Mouse (Mus musculus): Measurements from ENCODE around the gene Spred2. TPM values are rescaled to one million over a fixed set of nuclear protein-coding genes. Genes with fewer than 3 reads are reported as not detected.
A peak's percentile ranks its signal among the peaks of the same experiment; 100 is the strongest.
"Not testable (repeated sequence)": the region's sequence is repeated elsewhere in the genome, so short reads cannot be mapped to it uniquely, and the experiment has no call there.

The Spred2 gene
- polyA plus RNA-seq, 1 experiment from 2014 or later: 6.5 TPM

DNA sequence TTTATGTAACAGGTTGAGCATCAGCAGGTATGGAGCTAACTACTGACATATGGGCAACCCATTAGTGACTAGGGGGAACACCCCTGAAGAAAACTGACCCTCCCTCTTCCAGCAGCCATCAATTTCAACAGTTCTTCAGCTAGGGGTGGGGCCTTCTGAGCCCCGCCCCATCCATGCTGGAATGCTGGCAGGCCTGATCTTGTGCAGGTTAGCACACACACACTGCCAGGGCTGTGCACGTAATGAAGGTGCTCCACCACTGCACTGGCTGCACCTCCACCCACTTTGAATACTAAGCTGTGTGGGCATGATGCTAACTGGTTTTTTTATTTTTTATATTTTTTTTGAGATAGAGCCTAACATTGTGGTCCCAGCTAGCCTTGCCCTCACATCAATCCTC lies 133.3 kb downstream of the Spred2 start:
- H3K27ac ChIP-seq (replicated peaks): no peak overlapping the region
- no peak overlapping the region for H3K4me3 ChIP-seq
- H3K27me3 ChIP-seq: no peaks in the 10 kb centered on the region
- no peaks in the 10 kb centered on the region for H3K9me3 ChIP-seq
- H3K4me1 ChIP-seq (replicated peaks): peaks cover 20% of the 10 kb centered on the region
- ATAC-seq (ENCODE audit: low read depth): no peak
- no peak overlapping the region for H3K9ac ChIP-seq
- peaks cover 56% of the 10 kb centered on the region for H3K36me3 ChIP-seq
- H3K4me2 ChIP-seq: no peak overlapping the region
- WGBS: 92% methylated on average over 2 of the region's 2 CpGs

GRCm38 (mm10) chr11:20059736-20060135 lies 135.6 kb downstream of the Spred2 start:
- no peak overlapping the region for H3K4me2 ChIP-seq
- H3K27ac ChIP-seq (replicated peaks): no peak overlapping the region
- H3K4me1 ChIP-seq (replicated peaks): peaks cover 10% of the 10 kb centered on the region
- H3K27me3 ChIP-seq: no peaks in the 10 kb centered on the region
- 85% methylated on average over 3 of the region's 3 CpGs for WGBS
- no peak overlapping the region for H3K9ac ChIP-seq
- H3K36me3 ChIP-seq: peaks cover 60% of the 10 kb centered on the region
- no peak overlapping the region for H3K4me3 ChIP-seq
- no peak for ATAC-seq (ENCODE audit: low read depth)
- H3K9me3 ChIP-seq: no peaks in the 10 kb centered on the region

- H3K36me3 ChIP-seq: peaks cover 52% of the 10 kb centered on the region
- not testable (repeated sequence) for H3K9me3 ChIP-seq; ATAC-seq (ENCODE audit: low read depth); H3K4me3 ChIP-seq; H3K27me3 ChIP-seq; H3K27ac ChIP-seq (replicated peaks); H3K9ac ChIP-seq; H3K4me2 ChIP-seq
- WGBS: 57% methylated on average over 9 of the region's 9 CpGs
- H3K4me1 ChIP-seq (replicated peaks): peaks cover 18% of the 10 kb centered on the region
Observed at GRCm38 (mm10) chr11:20062801-20063200, 138.6 kb downstream of the Spred2 start.

GRCm38 (mm10) chr11:20064086-20064485 lies 139.9 kb downstream of the Spred2 start:
- 24% methylated on average over 2 of the region's 2 CpGs for WGBS

GRCm38 (mm10) chr11:20064926-20065325 lies 140.8 kb downstream of the Spred2 start:
- no peaks in the 10 kb centered on the region for H3K27me3 ChIP-seq
- WGBS: 99% methylated on average over 2 of the region's 2 CpGs
- H3K27ac ChIP-seq (replicated peaks): no peak overlapping the region
- H3K9me3 ChIP-seq: no peaks in the 10 kb centered on the region
- peaks cover 49% of the 10 kb centered on the region for H3K36me3 ChIP-seq
- no peak overlapping the region for H3K4me3 ChIP-seq
- no peak overlapping the region for H3K4me2 ChIP-seq
- no peak for ATAC-seq (ENCODE audit: low read depth)
- H3K9ac ChIP-seq: no peak overlapping the region
- H3K4me1 ChIP-seq (replicated peaks): peaks cover 18% of the 10 kb centered on the region

More at GRCm38 (mm10) chr11:20064086-20064485, 139.9 kb downstream of the Spred2 start:
- not testable (repeated sequence) for H3K27ac ChIP-seq (replicated peaks); ATAC-seq (ENCODE audit: low read depth); H3K9ac ChIP-seq; H3K4me3 ChIP-seq; H3K27me3 ChIP-seq; H3K9me3 ChIP-seq; H3K4me2 ChIP-seq
- H3K36me3 ChIP-seq: peaks cover 50% of the 10 kb centered on the region
- H3K4me1 ChIP-seq (replicated peaks): peaks cover 18% of the 10 kb centered on the region

GRCm38 (mm10) chr11:20066106-20066505 lies 141.9 kb downstream of the Spred2 start:
- Histone ChIP-seq H3K27me3 (no peaks in the 10 kb centered on the region), H3K4me3 (no peak overlapping the region), H3K9me3 (no peaks in the 10 kb centered on the region), H3K27ac (replicated peaks) (no peak overlapping the region), H3K4me1 (replicated peaks) (peaks cover 18% of the 10 kb centered on the region), H3K36me3 (peaks cover 44% of the 10 kb centered on the region), H3K9ac (no peak overlapping the region), H3K4me2 (no peak overlapping the region)
- 93% methylated on average over 1 of the region's 1 CpGs for WGBS
- no peak for ATAC-seq (ENCODE audit: low read depth)

DNA sequence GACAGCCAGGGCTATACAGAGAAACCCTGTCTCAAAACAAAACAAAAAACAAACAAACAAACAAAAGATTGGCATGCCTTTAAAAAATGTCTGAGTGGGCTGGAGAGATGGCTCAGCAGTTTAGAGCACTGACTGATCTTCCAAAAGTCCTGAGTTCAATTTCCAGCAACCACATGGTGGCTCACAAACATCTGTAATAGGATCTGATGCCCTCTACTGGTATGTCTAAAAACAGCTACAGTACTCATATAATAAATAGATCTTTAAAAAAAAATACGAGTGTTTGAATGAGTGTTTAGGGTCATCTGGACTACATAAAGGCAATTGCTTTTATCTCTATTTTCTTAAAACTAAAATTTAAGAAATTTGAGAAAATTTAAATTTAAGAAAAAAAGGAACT lies 143.3 kb downstream of the Spred2 start:
- H3K4me2 ChIP-seq: no peak overlapping the region
- no peak overlapping the region for H3K4me3 ChIP-seq
- peaks cover 50% of the 10 kb centered on the region for H3K36me3 ChIP-seq
- ATAC-seq (ENCODE audit: low read depth): no peak
- H3K27me3 ChIP-seq: no peaks in the 10 kb centered on the region
- H3K4me1 ChIP-seq (replicated peaks): peaks cover 18% of the 10 kb centered on the region
- no peak overlapping the region for H3K9ac ChIP-seq
- no peaks in the 10 kb centered on the region for H3K9me3 ChIP-seq
- 52% methylated on average over 1 of the region's 1 CpGs for WGBS
- H3K27ac ChIP-seq (replicated peaks): no peak overlapping the region

DNA sequence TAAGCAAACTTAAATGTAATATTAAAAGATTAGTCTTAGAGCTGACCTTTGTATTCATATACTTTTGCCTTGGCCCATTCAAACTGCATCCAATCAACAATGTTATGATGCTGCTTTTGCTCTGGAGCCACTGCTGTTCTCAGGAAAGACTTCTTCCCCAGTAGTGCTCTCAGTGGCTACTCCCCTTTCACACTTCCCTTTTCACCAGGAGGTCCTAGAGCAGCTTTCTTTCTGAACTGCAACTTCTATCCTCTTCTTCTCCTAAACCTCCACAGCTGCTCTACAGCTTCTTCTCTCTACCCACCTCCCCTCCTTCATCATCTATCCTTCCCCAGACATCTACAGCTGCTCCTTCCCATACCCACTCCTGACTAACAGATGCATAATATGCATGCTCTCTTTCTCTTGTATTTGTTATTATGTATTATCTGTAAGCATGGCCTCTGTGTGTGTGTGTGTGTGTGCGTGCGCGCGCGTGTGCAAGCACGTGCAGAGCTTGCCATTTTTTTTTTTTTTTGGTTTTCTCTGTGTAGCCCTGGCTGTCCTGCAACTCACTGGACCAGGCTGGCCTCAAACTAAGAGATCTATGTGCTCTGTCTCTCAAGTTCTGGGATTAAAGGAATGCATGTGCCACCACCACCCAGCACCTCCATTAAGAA lies 144.3 kb downstream of the Spred2 start:
- ATAC-seq (ENCODE audit: low read depth): no peak
- H3K4me2 ChIP-seq: no peak overlapping the region

DNA sequence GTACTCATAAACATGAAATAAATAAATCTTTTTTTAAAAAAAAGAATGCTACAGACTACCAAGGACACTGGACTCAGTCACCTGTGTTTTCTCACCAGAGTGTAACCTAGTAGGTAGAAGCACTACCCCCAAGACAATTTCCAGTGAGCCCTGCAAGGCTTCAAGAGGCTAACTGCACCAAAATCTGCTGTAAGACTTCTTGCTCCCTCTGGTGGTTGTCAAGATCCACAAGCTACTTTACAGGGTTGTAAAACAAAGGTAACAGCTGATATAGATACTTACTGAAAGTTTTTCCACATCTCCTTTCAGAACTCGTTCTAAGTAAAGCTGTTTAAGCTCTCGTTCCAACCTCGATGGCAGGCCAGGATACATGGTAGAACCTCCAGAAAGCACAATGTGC lies 148.0 kb downstream of the Spred2 start:
- WGBS: 84% methylated on average over 3 of the region's 3 CpGs
- no peaks in the 10 kb centered on the region for H3K4me1 ChIP-seq (replicated peaks)
- no peak overlapping the region for H3K9ac ChIP-seq
- no peak overlapping the region for H3K27ac ChIP-seq (replicated peaks)
- H3K36me3 ChIP-seq: peaks cover 58% of the 10 kb centered on the region
- no peak overlapping the region for H3K4me2 ChIP-seq
- no peak overlapping the region for H3K4me3 ChIP-seq
- ATAC-seq (ENCODE audit: low read depth): peak; percentile 47; the same call in 1 of the 2 replicates
- no peaks in the 10 kb centered on the region for H3K9me3 ChIP-seq
- no peaks in the 10 kb centered on the region for H3K27me3 ChIP-seq

More for the DNA sequence above, 144.3 kb downstream of the Spred2 start:
- no peak overlapping the region for H3K4me3 ChIP-seq
- H3K36me3 ChIP-seq: peaks cover 50% of the 10 kb centered on the region
- H3K27ac ChIP-seq (replicated peaks): no peak overlapping the region
- WGBS: 98% methylated on average over 6 of the region's 6 CpGs
- H3K27me3 ChIP-seq: no peaks in the 10 kb centered on the region
- H3K9ac ChIP-seq: no peak overlapping the region
- no peaks in the 10 kb centered on the region for H3K9me3 ChIP-seq
- peaks cover 18% of the 10 kb centered on the region for H3K4me1 ChIP-seq (replicated peaks)

- Histone ChIP-seq H3K9ac (no peak overlapping the region), H3K4me1 (replicated peaks) (no peaks in the 10 kb centered on the region), H3K9me3 (no peaks in the 10 kb centered on the region), H3K4me3 (no peak overlapping the region), H3K27me3 (no peaks in the 10 kb centered on the region), H3K4me2 (no peak overlapping the region), H3K36me3 (peaks cover 63% of the 10 kb centered on the region), H3K27ac (replicated peaks) (no peak overlapping the region)
- 94% methylated on average over 5 of the region's 5 CpGs for WGBS
- ATAC-seq (ENCODE audit: low read depth): no peak
Observed at GRCm38 (mm10) chr11:20072826-20073225, 148.7 kb downstream of the Spred2 start.

Other genes with a start within 250 kb of the Spred2 start
- 159 and 177 TPM in 2 replicates for gene Actr2, start 188.5 kb downstream of the Spred2 start, polyA plus RNA-seq (2015; fragmentation: Nextera tagmentation; extraction: Ambion mirVana)

Measured in neural tube, embryonic 13.5 days (tissue).